Mouse (Mus musculus): ENCODE measurements around the gene Tmem252.
"Not testable (repeated sequence)": the region's sequence is repeated elsewhere in the genome, so short reads cannot be mapped to it uniquely, and the experiment has no call there.

The Tmem252 gene

GRCm38 (mm10) chr19:24677242-24677984 lies 3.6 kb downstream of the Tmem252 start:
- no peak for DNase-seq (ENCODE audit: extremely low read depth, insufficient read length, low spot score)

GRCm38 (mm10) chr19:24683016-24683720 lies 9.4 kb downstream of the Tmem252 start:
- no peak for DNase-seq (ENCODE audit: extremely low read depth, insufficient read length, low spot score)

DNA sequence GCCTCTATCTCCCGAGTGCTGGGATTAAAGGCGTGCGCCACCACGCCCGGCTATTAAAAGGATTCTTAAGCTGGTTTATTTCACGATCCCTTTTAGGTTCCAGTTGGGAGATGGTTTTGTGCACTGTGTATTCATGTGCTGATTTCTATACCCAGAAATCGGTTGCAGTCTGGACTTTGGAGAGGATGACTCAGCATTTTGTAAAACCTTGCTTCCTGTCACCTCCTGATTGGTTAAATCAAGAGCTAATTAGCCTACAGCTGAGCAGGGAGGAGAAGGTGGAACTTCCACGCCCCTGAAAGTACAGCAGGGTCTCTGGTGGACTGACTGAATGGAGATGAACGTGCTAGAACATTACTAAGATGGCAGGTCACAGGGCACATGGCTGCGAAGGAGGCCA lies 12.6 kb downstream of the Tmem252 start:
- DNase-seq (ENCODE audit: extremely low read depth, insufficient read length, low spot score), result no peak

GRCm38 (mm10) chr19:24688327-24688726 lies 14.5 kb downstream of the Tmem252 start:
- DNase-seq (ENCODE audit: extremely low read depth, insufficient read length, low spot score), result no peak

DNA sequence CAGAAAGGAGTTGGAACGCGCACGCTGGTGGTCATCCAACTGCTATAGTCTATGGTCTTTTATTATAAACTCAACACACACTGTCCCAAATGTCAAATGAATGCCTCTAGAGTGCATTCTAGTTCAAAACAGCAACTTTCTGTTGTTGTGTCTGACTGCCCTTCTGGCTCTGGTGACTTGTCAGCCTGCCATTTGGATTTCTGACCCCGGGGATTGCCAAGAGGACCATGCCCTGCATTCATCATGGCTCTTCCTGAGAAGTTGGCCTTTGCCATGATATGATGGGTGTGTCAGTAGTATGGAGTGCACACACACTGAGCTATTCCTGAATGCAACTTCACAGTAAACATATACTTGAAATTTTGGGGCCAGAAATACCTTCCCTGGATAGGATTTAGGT lies 15.7 kb downstream of the Tmem252 start:
- DNase-seq (ENCODE audit: extremely low read depth, insufficient read length, low spot score), result no peak

- DNase-seq (ENCODE audit: extremely low read depth, insufficient read length, low spot score), result no peak
These were observed 18.9 kb downstream of the Tmem252 start for GRCm38 (mm10) chr19:24692691-24693090.

GRCm38 (mm10) chr19:24697946-24698345 lies 24.1 kb downstream of the Tmem252 start:
- no peak for DNase-seq (ENCODE audit: extremely low read depth, insufficient read length, low spot score)

DNA sequence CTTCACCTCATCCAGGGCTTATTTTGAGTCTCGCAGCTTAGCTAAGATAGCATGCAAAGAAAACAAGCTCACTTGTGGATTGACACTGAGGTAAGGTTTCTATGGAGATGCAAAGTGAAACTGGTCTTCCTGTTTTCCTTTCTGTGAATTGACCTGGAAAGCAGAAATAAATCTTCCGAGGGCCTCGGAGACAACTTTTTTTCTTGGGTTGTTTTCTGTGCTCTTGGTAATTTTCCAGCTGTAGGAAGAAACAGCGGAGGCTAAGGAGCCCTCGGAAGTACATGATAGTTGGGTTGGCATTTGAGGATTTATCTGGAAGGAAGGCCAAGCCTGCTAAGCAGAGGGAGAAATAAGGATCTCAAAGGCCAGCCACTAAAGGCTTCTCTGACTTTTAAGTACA lies 24.8 kb downstream of the Tmem252 start:
- no peak for DNase-seq (ENCODE audit: extremely low read depth, insufficient read length, low spot score)

DNA sequence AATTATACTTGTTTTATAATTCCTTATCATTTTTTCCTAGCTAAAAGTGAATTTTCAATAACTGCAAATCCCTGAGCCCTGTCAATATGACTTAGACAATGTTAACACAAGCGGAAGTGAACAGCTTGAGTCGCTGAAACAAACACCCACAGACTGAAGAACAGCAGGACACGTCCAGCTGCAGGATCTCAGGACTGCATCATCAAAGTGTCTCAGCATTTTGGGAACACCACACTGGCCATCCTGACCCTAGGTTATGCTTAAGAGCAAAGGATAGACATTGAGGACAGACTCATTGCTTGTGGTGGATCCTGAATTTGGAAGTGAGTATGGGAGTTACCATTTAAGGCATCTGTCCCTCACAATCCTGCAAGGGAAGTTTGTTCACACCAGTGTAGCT lies 25.4 kb downstream of the Tmem252 start:
- no peak for DNase-seq (ENCODE audit: extremely low read depth, insufficient read length, low spot score)

- DNase-seq (ENCODE audit: extremely low read depth, insufficient read length, low spot score), result no peak
These were observed 26.1 kb downstream of the Tmem252 start for GRCm38 (mm10) chr19:24699910-24700309.

GRCm38 (mm10) chr19:24700664-24701063 lies 26.9 kb downstream of the Tmem252 start:
- DNase-seq (ENCODE audit: extremely low read depth, insufficient read length, low spot score), result no peak

DNA sequence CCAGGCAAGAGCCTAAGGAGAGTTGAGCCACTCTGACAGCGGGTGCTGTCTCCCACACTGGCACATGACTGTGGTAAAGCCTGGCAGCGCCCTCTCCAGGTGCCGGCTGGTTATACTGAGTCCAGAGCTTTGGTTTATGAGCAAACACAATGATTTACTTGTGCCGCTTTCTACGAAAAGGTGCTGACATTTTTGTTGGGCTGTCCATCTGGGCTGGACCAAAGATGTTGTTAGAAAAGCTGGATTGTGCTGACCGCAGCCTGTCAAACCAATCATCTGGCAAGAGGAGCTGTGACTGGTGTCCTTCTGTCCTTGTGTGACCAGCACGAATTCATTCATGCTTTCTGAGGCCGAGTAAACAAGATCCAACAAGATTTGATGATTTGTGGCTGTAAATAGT lies 27.9 kb downstream of the Tmem252 start:
- DNase-seq (ENCODE audit: extremely low read depth, insufficient read length, low spot score), result no peak

DNA sequence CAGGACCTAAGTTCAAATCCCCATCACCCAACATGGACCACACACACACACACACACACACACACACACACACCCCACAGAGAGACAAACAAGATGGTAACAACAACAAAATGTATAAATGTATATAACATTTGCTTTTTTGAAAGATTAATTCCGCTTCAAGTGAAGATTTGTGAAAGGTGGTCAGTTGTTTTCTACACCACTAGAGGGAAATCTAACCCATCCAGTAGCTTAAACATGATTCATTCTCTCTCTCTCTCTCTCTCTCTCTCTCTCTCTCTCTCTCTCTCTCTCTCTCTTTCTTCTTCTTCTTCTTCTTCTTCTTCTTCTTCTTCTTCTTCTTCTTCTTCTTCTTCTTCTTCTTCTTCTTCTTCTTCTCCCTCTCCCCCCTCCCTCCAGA lies 29.4 kb downstream of the Tmem252 start:
- DNase-seq (ENCODE audit: extremely low read depth, insufficient read length, low spot score), result not testable (repeated sequence)

DNA sequence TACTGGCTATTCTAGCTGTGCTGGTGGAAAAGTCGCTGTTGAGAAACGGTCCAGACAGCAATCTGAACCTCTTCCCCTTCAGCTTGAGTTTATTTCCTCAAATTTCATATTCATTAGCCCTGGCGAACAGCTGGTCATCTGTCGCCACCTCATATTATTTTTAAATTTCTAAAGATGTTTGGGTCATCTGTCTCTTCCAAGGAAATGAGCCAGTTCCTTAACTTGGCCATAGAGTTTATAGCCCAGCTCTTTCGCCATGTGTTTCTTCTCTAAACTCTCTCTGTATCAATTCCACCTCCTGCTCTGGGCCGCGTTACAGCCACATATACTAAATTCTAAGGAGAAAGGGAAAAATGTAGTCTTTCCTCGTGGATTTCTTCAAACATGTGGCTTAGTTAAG lies 29.9 kb downstream of the Tmem252 start:
- no peak for DNase-seq (ENCODE audit: extremely low read depth, insufficient read length, low spot score)

DNA sequence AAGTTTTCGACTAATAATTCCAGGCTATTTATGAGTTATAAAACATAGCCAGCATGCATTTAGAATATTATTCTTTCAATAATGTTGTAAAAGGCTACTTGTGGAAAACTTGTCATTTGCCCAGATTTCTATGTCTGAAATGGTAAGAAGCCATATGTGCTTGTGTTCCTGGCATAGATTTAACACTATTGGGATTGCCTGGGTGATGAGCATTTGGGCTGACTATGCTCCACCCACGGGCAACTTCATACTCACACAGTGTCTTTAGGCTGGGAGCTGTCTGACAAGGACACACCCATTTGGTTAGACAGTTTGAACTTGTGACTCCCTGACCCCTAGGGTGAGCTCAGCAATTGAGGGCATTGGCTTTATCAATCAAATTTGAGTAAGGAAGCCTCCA lies 30.5 kb downstream of the Tmem252 start:
- DNase-seq (ENCODE audit: extremely low read depth, insufficient read length, low spot score), result no peak

DNA sequence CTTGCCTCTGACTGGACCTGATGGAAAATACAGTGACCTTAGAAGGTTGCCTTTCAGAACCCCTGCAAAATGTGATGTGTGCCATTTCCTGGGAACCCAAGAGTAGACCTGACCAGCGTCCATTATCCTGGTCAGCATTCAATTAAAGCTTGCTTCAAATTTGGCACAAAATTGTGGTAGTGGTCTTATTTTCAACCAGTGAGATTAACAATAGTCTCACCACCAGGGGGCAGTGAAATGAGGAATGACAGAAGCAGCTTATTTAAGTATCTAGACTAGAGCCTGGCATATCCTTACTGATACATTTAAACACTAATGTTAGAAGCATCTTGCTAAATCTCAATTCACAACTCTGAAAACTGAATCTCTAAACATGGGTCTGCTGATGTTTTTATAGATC lies 31.6 kb downstream of the Tmem252 start:
- no peak for DNase-seq (ENCODE audit: extremely low read depth, insufficient read length, low spot score)

DNA sequence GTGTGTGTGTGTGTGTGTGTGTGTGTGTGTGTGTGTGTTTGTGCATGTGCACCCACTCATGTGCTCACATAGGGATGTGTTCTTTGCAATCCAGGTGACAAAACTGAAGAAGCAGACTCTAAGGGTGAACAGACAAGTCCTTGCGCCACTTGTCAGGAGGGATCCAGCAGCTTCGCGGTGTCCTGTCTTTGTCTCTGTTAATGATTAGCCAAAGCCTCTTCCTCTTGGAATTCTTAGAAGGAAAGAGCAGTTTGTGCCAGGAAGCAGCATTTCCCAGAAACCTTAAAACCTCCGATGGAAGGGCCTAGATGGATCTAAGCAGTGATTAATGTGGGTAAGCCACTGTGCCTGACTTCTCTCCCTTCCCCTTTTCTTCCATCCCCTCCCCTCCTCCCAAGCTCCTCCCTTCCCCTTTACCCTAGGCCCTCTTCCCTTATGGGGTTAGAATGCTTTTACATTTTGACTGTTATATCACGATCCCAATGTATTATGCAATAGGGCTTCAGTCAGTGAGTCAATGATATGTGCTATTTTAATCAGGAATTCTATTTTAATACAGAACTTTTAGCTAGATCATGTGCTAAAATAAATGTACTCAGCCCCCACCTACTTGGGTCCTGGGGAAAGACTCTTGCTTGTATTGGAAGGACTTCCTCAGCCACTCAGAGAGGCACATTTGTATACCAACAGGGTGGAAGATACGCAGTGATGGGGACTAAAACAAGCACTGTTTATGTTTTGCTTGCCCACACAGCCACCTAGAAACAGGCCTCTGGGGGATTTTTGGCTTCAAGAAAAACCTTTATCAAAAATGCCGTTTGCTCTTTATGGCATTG lies 33.5 kb downstream of the Tmem252 start:
- DNase-seq (ENCODE audit: extremely low read depth, insufficient read length, low spot score), result no peak

GRCm38 (mm10) chr19:24708032-24708431 lies 34.2 kb downstream of the Tmem252 start:
- no peak for DNase-seq (ENCODE audit: extremely low read depth, insufficient read length, low spot score)

GRCm38 (mm10) chr19:24716303-24717097 lies 42.7 kb downstream of the Tmem252 start:
- no peak for DNase-seq (ENCODE audit: extremely low read depth, insufficient read length, low spot score)

DNA sequence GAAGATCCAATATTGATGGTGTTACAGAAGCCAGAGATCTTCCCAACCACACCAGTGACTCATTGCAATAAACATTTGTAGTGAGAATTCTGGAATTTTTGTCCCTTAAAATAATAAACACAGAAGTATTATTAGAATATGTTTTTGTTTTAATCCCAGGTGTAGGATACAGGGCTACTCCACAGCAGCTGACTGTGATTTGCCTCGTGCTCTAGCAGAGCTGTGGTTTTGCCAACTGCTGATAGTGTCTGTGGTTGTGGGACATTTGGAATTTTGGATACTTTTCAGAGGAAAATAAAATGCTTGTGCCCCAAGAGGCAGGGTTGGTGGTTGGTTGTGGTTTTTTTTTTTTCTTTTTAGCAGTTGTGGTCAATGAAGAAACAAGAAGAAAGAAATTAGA lies 44.2 kb downstream of the Tmem252 start:
- DNase-seq (ENCODE audit: extremely low read depth, insufficient read length, low spot score), result peak; percentile 20

DNA sequence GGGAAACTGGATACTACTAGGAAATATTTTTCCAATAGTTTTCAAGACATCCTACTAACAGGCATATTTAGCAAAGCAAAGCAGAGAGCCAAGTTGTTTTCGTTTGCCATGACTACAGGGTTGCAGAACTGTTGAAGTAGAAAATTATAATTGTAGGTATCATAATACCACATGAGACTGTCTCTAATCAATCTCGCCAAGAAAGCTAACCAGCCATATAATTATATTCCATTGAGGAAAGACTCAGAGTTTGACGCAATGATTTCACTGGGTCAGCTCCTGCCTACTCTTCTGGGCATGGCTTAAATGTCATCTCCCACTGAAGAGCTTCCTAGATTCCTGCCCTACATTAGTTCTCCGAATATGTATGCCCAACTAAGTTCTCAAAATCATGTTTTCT lies 45.7 kb downstream of the Tmem252 start:
- DNase-seq (ENCODE audit: extremely low read depth, insufficient read length, low spot score), result no peak

Data from 3134 (cell line).